Mouse (Mus musculus) mouse embryonic stem cell (cell line): ENCODE measurements around the gene Gm21118.
"Not testable (repeated sequence)": the region's sequence is repeated elsewhere in the genome, so short reads cannot be mapped to it uniquely, and the experiment has no call there.

Experiments
- in situ Hi-C, 2 experiments: fragments of 300-500 bp; cut with MboI; formaldehyde crosslinking; loops; 1 replicate in 1 of 2; 3 replicates in 1 of 2; pipeline ENCODE4 v1.14.3; 2019 to 2020; ENCODE audit warnings: low sequenced_read_pairs in 2 of 2, low pct_unique_long_range_greater_than_20kb in 1 of 2, mixed read lengths in 1 of 2; ENCODE audit not compliant: unreplicated experiment in 1 of 2

Gm21118 gene

GRCm38 (mm10) chrY:70273542-70273941 lies at the start of gene Gm21118:
Gene Gm21118, minus strand, starts transcription at chrY:70273642.
- in situ Hi-C loops = not testable (repeated sequence)

GRCm38 (mm10) chrY:70303187-70303586 lies 29.7 kb upstream of the Gm21118 start, which contains the start of the genes Gm29423 and Gm29644:
Gene Gm29423, minus strand, starts transcription at chrY:70303287.
Gene Gm29644, minus strand, starts transcription at chrY:70303343.
- in situ Hi-C loops = not testable (repeated sequence)
